Mouse (Mus musculus) heart, postnatal 0 days (tissue): ENCODE results near the gene Dock3. TPM values are rescaled to one million over a fixed set of nuclear protein-coding genes. Genes with fewer than 3 reads are reported as not detected.
A peak's percentile ranks its signal among the peaks of the same experiment; 100 is the strongest.

ENCODE experiments used
- ATAC-seq: fragments of 200-750 bp; cut with Nextera tagmentation; 2 replicates; pipeline ENCODE4 v1.8.0; 2017; ENCODE audit warnings: low read depth, moderate number of reproducible peaks, moderate library complexity; ENCODE audit not compliant: insufficient read depth
- DNase-seq: peaks from one replicate; pipeline ENCODE4 v3.0.0-alpha.2; 2016; ENCODE audit warnings: low spot score
- H3K27ac ChIP-seq: fragments of 300-500 bp; sonication (generic); 2 replicates; pipeline ENCODE4 v1.5.1; 2014; ENCODE audit warnings: low read depth, mild to moderate bottlenecking
- H3K27me3 ChIP-seq: fragments of 300-500 bp; sonication (generic); 2 replicates; pipeline ENCODE4 v1.6.1; 2014; ENCODE audit warnings: low read length, mixed read lengths; ENCODE audit not compliant: control insufficient read depth, insufficient read depth
- H3K36me3 ChIP-seq: fragments of 300-500 bp; sonication (generic); replicated peaks from 2 replicates; pipeline ENCODE4 v1.6.1; 2014; ENCODE audit warnings: low read length, mixed read lengths; ENCODE audit not compliant: control insufficient read depth, insufficient read depth
- H3K4me1 ChIP-seq: fragments of 300-500 bp; sonication (generic); 2 replicates; pipeline ENCODE4 v1.6.1; 2014; ENCODE audit warnings: antibody characterized with exemption; ENCODE audit not compliant: control insufficient read depth, insufficient read depth
- H3K4me2 ChIP-seq: fragments of 300-500 bp; sonication (generic); 2 replicates; pipeline ENCODE4 v1.6.1; 2014; ENCODE audit warnings: low read depth, mild to moderate bottlenecking, low read length, moderate library complexity
- H3K4me3 ChIP-seq: fragments of 300-500 bp; sonication (generic); 2 replicates; pipeline ENCODE4 v1.5.1; 2014; ENCODE audit warnings: low read depth, low read length
- H3K9ac ChIP-seq: fragments of 300-500 bp; sonication (generic); replicated peaks from 2 replicates; pipeline ENCODE4 v1.6.1; 2014; ENCODE audit warnings: low read depth, low read length, mixed read lengths
- H3K9me3 ChIP-seq: fragments of 300-500 bp; sonication (generic); replicated peaks from 2 replicates; pipeline ENCODE4 v1.6.1; 2016; ENCODE audit warnings: low read length; ENCODE audit not compliant: control insufficient read depth
- CTCF ChIP-seq: IDR thresholded peaks from 2 replicates; pipeline ENCODE4 v1.5.1; 2016; ENCODE audit warnings: antibody characterized with exemption, control low read depth, low read depth
- EP300 ChIP-seq: IDR thresholded peaks from 2 replicates; pipeline ENCODE4 v1.6.1; 2016; ENCODE audit warnings: antibody characterized with exemption, low read depth
- WGBS: fragments of 180-500 bp; shearing (Covaris S2); extraction: QIAGEN DNeasy Blood & Tissue Kit; methylation state at CpG from one replicate; pipeline ENCODE4 v1.1.7; 2014; 5-methylcytosine and 5-hydroxymethylcytosine counted together
- polyA plus RNA-seq: library from polyadenylated mRNA; unstranded; fragments of >200 nt; fragmentation: Nextera tagmentation; extraction: Ambion mirVana; gene quantifications from 2 replicates; pipeline ENCODE4 v1.2.1, GENCODE M21; 2015
- total RNA-seq: library from RNA; depleted of rRNA; stranded (reverse); fragments of >200 nt; gene quantifications from 2 replicates; pipeline ENCODE4 v1.2.3, GENCODE M21; 2014; ENCODE audit warnings: low replicate concordance

The Dock3 gene
- total and polyA plus RNA-seq, 2 experiments from 2014 or later: 0.16 to 11.6 TPM

- Histone ChIP-seq H3K4me2 (no peak overlapping the region), H3K27ac (no peak overlapping the region), H3K4me3 (no peak overlapping the region), H3K9me3 (no peaks in the 10 kb centered on the region), H3K9ac (no peak overlapping the region), H3K4me1 (no peaks in the 10 kb centered on the region), H3K36me3 (no peaks in the 10 kb centered on the region), H3K27me3 (no peaks in the 10 kb centered on the region)
- no peak for DNase-seq
- WGBS: 60% methylated on average over 1 of the region's 1 CpGs
- TF ChIP-seq EP300 (no peak), CTCF (no peak)
- ATAC-seq: no peak
These were observed 296.7 kb downstream of the Dock3 start for GRCm38 (mm10) chr9:106934998-106935397.

GRCm38 (mm10) chr9:106914878-106915277 is 316.8 kb downstream of the Dock3 start:
- Histone ChIP-seq H3K9me3 (no peaks in the 10 kb centered on the region), H3K27me3 (no peaks in the 10 kb centered on the region), H3K4me3 (no peak overlapping the region), H3K4me2 (no peak overlapping the region), H3K36me3 (no peaks in the 10 kb centered on the region), H3K9ac (no peak overlapping the region), H3K4me1 (no peaks in the 10 kb centered on the region), H3K27ac (no peak overlapping the region)
- WGBS: 75% methylated on average over 6 of the region's 6 CpGs
- no peak for ATAC-seq
- no peak for TF ChIP-seq CTCF
- TF ChIP-seq EP300: no peak
- no peak for DNase-seq

- Histone ChIP-seq H3K4me3 (no peak overlapping the region), H3K27ac (no peak overlapping the region), H3K4me1 (no peaks in the 10 kb centered on the region), H3K9me3 (no peaks in the 10 kb centered on the region), H3K4me2 (no peak overlapping the region), H3K36me3 (no peaks in the 10 kb centered on the region), H3K9ac (no peak overlapping the region), H3K27me3 (no peaks in the 10 kb centered on the region)
- 2% methylated on average over 1 of the region's 1 CpGs for WGBS
- DNase-seq (peak; percentile 13), ATAC-seq (no peak)
- TF ChIP-seq CTCF (peak; percentile 43), EP300 (no peak)
These were observed 317.9 kb downstream of the Dock3 start for GRCm38 (mm10) chr9:106913759-106914158.

- ATAC-seq (no peak), DNase-seq (no peak)
- no peak for TF ChIP-seq EP300
- no peak for TF ChIP-seq CTCF
- no peak overlapping the region for H3K9ac ChIP-seq
- no peaks in the 10 kb centered on the region for H3K36me3 ChIP-seq
- H3K4me2 ChIP-seq: no peak overlapping the region
- H3K27ac ChIP-seq: no peak overlapping the region
- no peaks in the 10 kb centered on the region for H3K4me1 ChIP-seq
- H3K9me3 ChIP-seq: no peaks in the 10 kb centered on the region
- H3K4me3 ChIP-seq: no peak overlapping the region
- H3K27me3 ChIP-seq: no peaks in the 10 kb centered on the region
- WGBS: 52% methylated on average over 1 of the region's 1 CpGs
These were observed 320.1 kb downstream of the Dock3 start for GRCm38 (mm10) chr9:106911624-106912023.

GRCm38 (mm10) chr9:106908715-106909114 is 323.0 kb downstream of the Dock3 start:
- TF ChIP-seq CTCF: no peak
- no peak for TF ChIP-seq EP300
- Histone ChIP-seq H3K36me3 (no peaks in the 10 kb centered on the region), H3K9ac (no peak overlapping the region), H3K4me2 (no peak overlapping the region), H3K27me3 (no peaks in the 10 kb centered on the region), H3K27ac (no peak overlapping the region), H3K9me3 (no peaks in the 10 kb centered on the region), H3K4me1 (no peaks in the 10 kb centered on the region), H3K4me3 (no peak overlapping the region)
- ATAC-seq (no peak; the same call in 1 of the 2 replicates), DNase-seq (peak; percentile 9)
- WGBS: 42% methylated on average over 5 of the region's 5 CpGs

GRCm38 (mm10) chr9:106908174-106908573 is 323.5 kb downstream of the Dock3 start:
- TF ChIP-seq CTCF: no peak
- no peak for TF ChIP-seq EP300
- DNase-seq (no peak), ATAC-seq (no peak)
- Histone ChIP-seq H3K36me3 (no peaks in the 10 kb centered on the region), H3K9me3 (no peaks in the 10 kb centered on the region), H3K4me1 (no peaks in the 10 kb centered on the region), H3K4me2 (no peak overlapping the region), H3K27ac (no peak overlapping the region), H3K9ac (no peak overlapping the region), H3K4me3 (no peak overlapping the region), H3K27me3 (no peaks in the 10 kb centered on the region)
- WGBS: 72% methylated on average over 3 of the region's 3 CpGs
